Comparison of ENCODE assay signal across 22 mouse cellular contexts in the genomic region with DNA sequence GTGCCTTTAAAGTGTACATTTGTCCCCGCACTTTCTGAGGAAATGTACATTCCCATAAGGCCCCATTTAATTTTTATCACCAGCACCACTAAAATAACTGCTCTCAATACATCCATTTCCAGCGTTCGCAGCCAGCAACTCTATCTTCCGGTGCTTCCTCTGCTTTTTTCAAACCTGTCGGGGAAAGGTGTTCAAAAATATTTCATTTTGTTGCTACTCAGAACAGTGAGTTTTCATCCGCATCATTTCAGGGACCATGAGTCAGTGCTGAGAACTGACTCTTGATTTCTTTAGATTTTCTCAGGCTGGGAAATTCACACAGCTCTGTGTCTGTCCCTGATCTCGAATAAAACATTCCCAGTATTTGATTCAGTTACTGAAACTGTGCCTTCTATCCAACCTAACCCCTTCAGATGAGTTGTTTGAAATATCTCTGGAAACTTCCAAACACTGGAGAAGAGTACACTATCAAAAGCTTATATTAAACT.
"Had no signal": no experiment of that assay in that cellular context is flagged by ENCODE, and none has a peak within 500 bp of the region (broad histone marks: within the 10 kb centered on the region; RNA-seq: fewer than 3 reads in every experiment).

No protein-coding gene starts in this region.

- H3K4me3 ChIP-seq: kidney, embryonic 15.5 days; limb, embryonic 12.5 days; limb, embryonic 15.5 days; midbrain, embryonic 12.5 days; myocyte; neural tube, embryonic 13.5 days had no signal

- H3K4me2 ChIP-seq: kidney, embryonic 15.5 days; limb, embryonic 12.5 days; limb, embryonic 15.5 days; liver, embryonic 11.5 days; lung, embryonic 14.5 days; midbrain, embryonic 12.5 days; neural tube, embryonic 13.5 days had no signal

- H3K9me3 ChIP-seq: kidney, embryonic 15.5 days; limb, embryonic 12.5 days; limb, embryonic 15.5 days; midbrain, embryonic 12.5 days; neural tube, embryonic 13.5 days had no signal

- H3K36me3 ChIP-seq: kidney, embryonic 15.5 days; limb, embryonic 12.5 days; limb, embryonic 15.5 days; midbrain, embryonic 12.5 days; neural tube, embryonic 13.5 days had no signal

- H3K9ac ChIP-seq: kidney, embryonic 15.5 days; limb, embryonic 12.5 days; limb, embryonic 15.5 days; liver, embryonic 14.5 days; liver, postnatal 0 days; lung, embryonic 14.5 days; midbrain, embryonic 12.5 days; neural tube, embryonic 13.5 days had no signal

- H3K27me3 ChIP-seq: kidney, embryonic 15.5 days; limb, embryonic 12.5 days; limb, embryonic 15.5 days; midbrain, embryonic 12.5 days; neural tube, embryonic 13.5 days had no signal

- DNase-seq: kidney, adult 11 months; kidney, adult 8-10 months; kidney, postnatal 10 days; kidney, postnatal 36 days; left cerebral cortex, postnatal 4 days; liver, postnatal 0 days; retina, postnatal 1 day; thymus, adult 2 months; thymus, postnatal 14 days; thymus, postnatal 4 days had no signal

- H3K4me1 ChIP-seq: kidney, embryonic 15.5 days; limb, embryonic 12.5 days; limb, embryonic 15.5 days; midbrain, embryonic 12.5 days; neural tube, embryonic 13.5 days had no signal

- H3K27ac ChIP-seq: kidney, embryonic 15.5 days; limb, embryonic 12.5 days; limb, embryonic 15.5 days; liver, embryonic 14.5 days; macrophage; midbrain, embryonic 12.5 days; neural tube, embryonic 13.5 days had no signal

- ATAC-seq: liver, postnatal 0 days; lung, postnatal 0 days; midbrain, embryonic 16.5 days had no signal
